Mouse (Mus musculus): ENCODE data around the gene Hhipl1. TPM values are rescaled to one million over a fixed set of nuclear protein-coding genes. Genes with fewer than 3 reads are reported as not detected.

Hhipl1 gene
- polyA plus RNA-seq, 1 experiment, result 0.40 TPM

Other genes starting within 250 kb of the Hhipl1 start
- gene Setd3, start 127.0 kb upstream of the Hhipl1 start, polyA plus RNA-seq (2012; rRNA removed), result 20.4 and 30.7 TPM in 2 replicates
- gene Ccnk, start 126.7 kb upstream of the Hhipl1 start, polyA plus RNA-seq (2012; rRNA removed), result 9.4 and 13.7 TPM in 2 replicates
- 40.1 and 49.3 TPM in 2 replicates for gene Ccdc85c, start 30.8 kb upstream of the Hhipl1 start, polyA plus RNA-seq (2012; rRNA removed)
- 0.51 and 0.53 TPM in 2 replicates for gene Cyp46a1, start 28.1 kb downstream of the Hhipl1 start, polyA plus RNA-seq (2012; rRNA removed)
- gene Eml1, start 64.7 kb downstream of the Hhipl1 start, polyA plus RNA-seq (2012; rRNA removed), result 27.0 and 27.9 TPM in 2 replicates
- gene Evl, start 248.4 kb downstream of the Hhipl1 start, polyA plus RNA-seq (2012; rRNA removed), result 26.9 and 27.2 TPM in 2 replicates